Mouse (Mus musculus) heart, postnatal 25 days (tissue): ENCODE results near the gene Adprhl1. TPM values are rescaled to one million over a fixed set of nuclear protein-coding genes. Genes with fewer than 3 reads are reported as not detected.

Source experiments
- DNase-seq: peaks from one replicate; pipeline ENCODE4 v3.0.0; 2022; ENCODE audit warnings: low spot score
- intact Hi-C: fragments of 180-260 bp; cut with DNase I; formaldehyde crosslinking; loops from one replicate; pipeline ENCODE4 v1.15.1; 2025
- total RNA-seq, 2 experiments: library from RNA; stranded (reverse); gene quantifications; 2 replicates each; pipeline ENCODE4 v1.2.3; 2021

The Adprhl1 gene
- total RNA-seq, 2 experiments from 2014 or later = 515 to 520 TPM

DNA sequence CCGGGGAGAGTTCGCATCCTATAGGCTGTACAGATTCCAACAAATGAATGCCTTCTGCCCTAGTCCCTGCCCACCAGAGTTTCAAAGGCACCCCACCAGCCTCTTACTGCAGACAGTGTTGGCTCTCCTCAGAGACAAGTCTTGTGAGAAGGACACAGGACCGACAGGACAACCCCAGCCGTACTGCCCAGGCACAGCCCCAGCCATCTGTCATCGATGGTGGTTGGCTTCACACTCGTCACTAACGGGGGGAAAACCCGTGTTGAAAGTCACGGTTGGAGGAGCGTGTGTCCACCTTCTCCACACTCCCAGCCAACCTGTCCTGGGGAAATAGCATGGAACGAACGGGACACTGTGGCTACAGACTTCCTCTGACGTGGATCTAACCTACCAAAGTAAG lies 19.2 kb downstream of the Adprhl1 start:
- DNase-seq = no peak
- intact Hi-C loops = no loop called here

GRCm38 (mm10) chr8:13230471-13230870 lies 23.5 kb downstream of the Adprhl1 start:
- intact Hi-C loops = no loop called here
- DNase-seq = no peak

GRCm38 (mm10) chr8:13229802-13230201 lies 24.2 kb downstream of the Adprhl1 start:
- no peak for DNase-seq
- intact Hi-C loops = no loop called here

GRCm38 (mm10) chr8:13228923-13229610 lies 24.9 kb downstream of the Adprhl1 start:
- no peak for DNase-seq
- intact Hi-C loops = no loop called here

DNA sequence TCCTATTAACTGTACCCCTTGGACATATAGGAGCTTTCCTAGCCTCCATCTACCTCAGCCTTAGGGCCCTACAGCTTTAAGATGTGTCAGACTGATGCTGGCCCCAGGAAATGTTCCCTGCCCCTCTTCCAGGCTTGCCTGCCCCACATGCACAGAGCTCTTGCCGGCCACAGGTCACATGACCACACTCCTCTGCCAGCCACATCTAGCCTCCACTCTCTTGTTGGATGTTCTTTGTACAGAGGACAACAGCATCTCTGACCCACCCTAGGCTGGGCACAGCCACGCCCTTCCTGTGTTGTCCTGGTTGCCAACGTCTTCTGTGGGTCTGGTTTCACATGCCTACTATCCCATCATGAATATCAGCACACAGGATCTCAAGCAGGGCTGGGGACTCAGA lies 26.8 kb downstream of the Adprhl1 start:
- intact Hi-C loops = no loop called here
- DNase-seq = no peak

GRCm38 (mm10) chr8:13226288-13226687 lies 27.7 kb downstream of the Adprhl1 start:
- intact Hi-C loops = no loop called here
- no peak for DNase-seq

- intact Hi-C loops = no loop called here
- no peak for DNase-seq
Observed at GRCm38 (mm10) chr8:13224426-13224825, 29.5 kb downstream of the Adprhl1 start.

GRCm38 (mm10) chr8:13218441-13218840 lies 35.5 kb downstream of the Adprhl1 start:
- DNase-seq = no peak

DNA sequence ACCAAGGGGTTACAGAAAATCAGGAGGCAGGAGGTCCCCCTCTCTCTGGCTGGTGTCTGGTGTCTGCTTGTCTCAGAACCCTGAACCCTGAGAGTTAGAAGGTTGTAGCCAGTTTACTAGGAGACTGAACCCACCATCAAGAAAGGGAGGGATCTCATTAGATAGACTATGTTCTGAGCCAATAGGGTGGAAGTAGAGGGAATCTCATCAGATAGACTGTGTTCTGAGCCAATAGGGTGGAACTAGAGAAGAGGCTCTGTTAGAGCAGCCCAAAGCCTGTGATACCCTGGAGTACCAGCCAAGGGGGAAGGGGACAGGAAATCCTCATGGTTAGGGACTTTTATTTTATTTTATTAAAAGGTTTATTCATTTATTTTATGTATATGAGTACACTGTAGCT lies 36.0 kb downstream of the Adprhl1 start:
- intact Hi-C loops = loop anchor here (10.0 kb wide), 1 partner anchor 323 kb away; no protein-coding TSS in a partner anchor
- no peak for DNase-seq

More at GRCm38 (mm10) chr8:13218441-13218840, 35.5 kb downstream of the Adprhl1 start:
- intact Hi-C loops = loop anchor here (10.0 kb wide), 1 partner anchor 324 kb away; no protein-coding TSS in a partner anchor

DNA sequence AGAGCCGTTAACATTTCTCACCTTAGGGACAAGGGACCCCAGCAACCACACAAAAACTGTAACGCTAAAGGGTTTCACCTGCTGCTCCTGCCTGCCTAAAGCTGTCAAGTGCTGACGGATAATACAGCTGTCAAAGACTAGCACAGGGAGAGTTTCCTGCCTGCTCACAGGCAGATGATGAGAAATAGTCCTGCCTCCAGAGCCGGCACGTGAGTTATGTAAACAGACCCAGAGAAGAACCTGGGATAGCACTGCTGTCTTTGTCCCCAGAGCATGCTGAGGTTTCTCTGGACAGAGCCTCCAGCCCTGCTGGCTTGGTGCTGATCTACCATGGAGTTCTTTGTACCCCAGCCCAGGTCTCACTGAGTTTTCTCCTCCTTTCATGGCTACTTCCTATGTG lies 36.9 kb downstream of the Adprhl1 start:
- intact Hi-C loops = loop anchor here (10.0 kb wide), 1 partner anchor 322 kb away; no protein-coding TSS in a partner anchor
- no peak for DNase-seq

- DNase-seq = no peak
- intact Hi-C loops = loop anchor here (10.0 kb wide), 1 partner anchor 322 kb away; no protein-coding TSS in a partner anchor
Observed at GRCm38 (mm10) chr8:13216386-13216785, 37.6 kb downstream of the Adprhl1 start.

DNA sequence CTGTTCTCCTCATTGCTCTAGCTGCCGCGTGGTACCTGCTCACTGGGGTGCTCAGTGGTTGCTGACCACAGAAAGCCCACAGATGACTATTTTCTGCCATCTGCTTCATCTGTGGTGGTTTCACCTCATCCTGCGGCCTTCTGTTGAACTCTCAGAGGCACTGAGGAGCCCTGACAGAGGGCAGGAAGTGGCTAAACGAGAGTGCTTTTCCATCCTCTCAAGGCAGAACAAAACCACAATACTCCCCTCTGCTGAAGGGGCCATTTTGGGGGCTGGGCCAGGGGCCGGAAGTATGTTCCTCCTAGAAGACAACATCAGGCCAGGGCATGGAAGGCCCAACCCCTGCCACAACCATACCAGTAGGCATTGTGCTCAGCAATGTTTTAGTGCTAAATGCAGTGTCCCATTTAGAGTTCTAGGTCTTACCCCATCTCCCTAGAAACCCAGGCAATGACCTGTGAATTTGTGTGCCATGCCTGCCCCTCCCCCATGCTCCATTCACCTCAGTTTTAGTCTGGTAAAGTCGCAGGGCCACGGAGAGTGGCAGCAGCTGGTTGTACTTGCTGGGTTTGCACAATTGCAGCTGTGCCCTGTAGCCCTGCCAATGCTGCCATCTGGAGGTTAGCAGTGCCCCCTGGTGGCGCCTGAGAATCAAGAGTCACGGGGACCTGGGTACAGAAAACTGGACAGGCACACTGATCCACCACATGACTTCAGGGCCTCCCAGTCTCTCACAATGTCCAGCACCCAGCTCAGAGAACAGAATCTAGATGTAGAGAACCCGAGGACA lies 40.3 kb downstream of the Adprhl1 start:
- intact Hi-C loops = loop anchor here (5.0 to 10.0 kb wide), 3 partner anchors 39 to 319 kb away; partner anchors contain the start of gene Adprhl1
- peak; percentile 66 for DNase-seq

DNA sequence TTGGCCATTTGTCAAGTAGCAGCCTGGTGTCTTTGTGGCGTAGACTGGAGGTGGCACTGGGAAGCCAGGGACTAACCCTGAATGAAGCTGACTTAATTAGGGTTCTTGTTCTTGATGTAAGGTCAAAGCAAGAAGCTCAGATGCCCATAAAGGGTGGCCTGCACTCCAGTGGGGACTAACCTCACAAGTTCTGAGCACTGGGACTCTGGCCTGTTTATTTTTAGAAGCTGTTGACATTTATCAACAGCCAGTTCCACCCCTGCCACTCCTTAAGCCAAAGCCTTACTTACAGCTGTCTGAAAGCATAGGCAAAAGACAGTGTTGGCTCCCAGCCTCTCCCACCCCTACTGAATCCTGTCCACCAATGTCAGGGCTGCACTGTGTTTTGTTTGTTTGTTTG lies 44.2 kb downstream of the Adprhl1 start:
- intact Hi-C loops = loop anchor here (5.0 to 10.0 kb wide), 4 partner anchors 43 to 315 kb away; partner anchors contain the start of gene Adprhl1
- DNase-seq = no peak

DNA sequence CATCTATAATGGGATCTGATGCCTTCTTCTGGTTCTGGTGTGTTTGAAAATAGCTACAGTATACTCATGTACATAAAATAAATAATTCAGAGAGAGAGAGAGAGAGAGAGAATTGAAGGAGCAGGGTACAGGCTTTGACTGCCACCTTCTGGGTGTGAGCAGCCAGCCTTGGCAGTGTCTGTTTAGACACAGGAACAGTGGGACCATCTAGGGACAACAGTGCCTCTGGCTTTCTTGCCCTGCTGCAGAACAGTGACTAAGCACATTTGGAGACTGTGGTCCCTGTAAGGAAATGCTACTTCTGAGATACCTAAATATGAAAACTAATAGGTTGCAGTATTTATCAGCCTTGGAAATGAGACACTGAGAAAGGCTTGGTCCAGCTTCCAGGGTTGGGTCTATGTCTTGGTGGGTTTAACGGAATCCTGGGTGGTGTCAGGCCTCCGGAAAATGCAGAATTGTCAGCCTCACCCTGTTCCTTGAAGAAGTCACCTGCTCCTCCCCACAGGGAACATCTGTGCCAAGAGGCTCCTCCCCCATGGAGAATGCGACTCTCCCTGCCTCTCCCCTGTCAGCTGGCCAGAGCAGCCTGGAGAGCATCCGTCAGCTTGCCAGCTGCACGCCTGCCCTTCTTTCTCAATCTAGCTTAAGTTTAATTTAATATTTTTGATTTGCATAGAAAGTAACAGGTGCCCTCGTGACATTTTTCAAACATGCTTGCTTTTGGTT lies 45.2 kb downstream of the Adprhl1 start:
- intact Hi-C loops = loop anchor here (5.0 kb wide), 1 partner anchor 76 kb away; no protein-coding TSS in a partner anchor
- no peak for DNase-seq

DNA sequence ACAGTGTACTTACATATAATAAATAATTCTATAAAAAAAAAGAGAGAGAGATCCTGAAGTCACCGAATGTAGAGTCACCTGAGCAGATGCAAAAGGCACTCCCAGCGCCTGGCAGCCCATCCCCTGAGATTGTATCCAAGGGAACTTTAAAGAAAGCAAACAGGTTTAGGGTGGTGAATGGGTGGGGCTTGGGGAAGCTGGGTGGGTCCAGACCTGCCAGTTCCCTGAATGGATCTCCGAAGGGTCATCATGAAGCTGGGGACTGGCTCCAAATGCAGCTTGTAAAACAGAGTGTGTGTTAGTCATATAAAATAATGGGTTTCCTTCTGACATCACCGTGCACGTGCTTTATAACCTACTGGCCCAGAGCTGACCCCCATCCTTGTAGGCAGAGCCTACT lies 47.7 kb downstream of the Adprhl1 start:
- intact Hi-C loops = loop anchor here (5.0 kb wide), 1 partner anchor 74 kb away; no protein-coding TSS in a partner anchor
- no peak for DNase-seq

DNA sequence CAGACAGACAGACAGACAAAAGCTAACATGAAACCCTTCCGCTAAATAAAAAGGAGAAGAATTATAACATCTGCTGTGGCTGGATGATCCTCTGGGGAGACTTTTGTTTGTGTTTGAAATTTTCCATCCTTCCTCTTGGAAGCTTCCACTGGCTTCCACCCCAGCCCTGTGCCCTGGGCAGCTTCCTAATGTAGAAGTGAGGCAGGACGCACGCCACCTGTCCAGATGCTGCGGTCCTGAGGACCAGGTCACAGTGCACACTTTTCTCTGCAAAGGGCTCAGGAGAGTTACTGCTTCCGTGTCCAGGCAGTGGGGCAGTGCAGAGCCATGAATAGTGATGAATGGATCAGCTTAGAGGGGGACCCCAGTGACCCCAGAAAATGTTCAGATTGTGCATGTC lies 48.7 kb downstream of the Adprhl1 start:
- DNase-seq = no peak
- intact Hi-C loops = loop anchor here (5.0 kb wide), 1 partner anchor 73 kb away; no protein-coding TSS in a partner anchor

DNA sequence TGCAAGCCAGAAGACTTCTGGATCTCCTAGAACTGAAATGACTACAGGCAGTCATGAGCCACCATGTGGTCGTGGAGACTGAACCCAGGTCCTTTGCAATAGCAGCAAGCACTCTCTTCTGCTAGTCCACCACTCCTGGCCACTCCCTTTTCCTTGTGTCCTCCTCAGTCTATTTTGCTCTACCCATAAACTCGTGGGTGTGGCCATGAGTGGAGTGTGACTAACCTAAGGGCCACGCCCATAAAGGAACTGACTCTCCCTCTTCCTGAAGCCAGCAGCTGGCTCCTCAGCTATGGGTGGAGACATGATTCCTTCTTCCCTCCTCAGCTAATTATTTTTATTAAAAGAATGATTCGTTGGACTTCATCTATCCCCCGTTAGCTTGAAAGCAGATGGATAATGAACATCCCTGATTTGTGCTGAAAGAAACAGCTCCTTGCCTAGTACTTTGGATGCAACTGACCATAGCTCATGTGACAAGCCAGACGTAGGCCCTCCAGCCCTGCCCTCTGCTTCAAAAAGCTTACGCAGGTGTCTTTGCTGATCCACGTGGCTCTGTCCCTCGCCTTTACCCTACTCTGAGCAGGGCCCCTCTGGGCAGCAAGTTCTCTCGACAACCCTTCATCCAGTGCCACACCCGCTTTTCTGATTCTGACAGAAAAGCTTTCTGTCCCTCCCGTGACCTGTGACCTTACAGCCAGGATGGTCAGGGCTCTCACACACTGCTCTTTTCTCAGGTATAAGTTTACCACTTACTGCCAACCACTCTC lies 49.4 kb downstream of the Adprhl1 start:
- DNase-seq = no peak
- intact Hi-C loops = loop anchor here (5.0 kb wide), 1 partner anchor 72 kb away; no protein-coding TSS in a partner anchor

DNA sequence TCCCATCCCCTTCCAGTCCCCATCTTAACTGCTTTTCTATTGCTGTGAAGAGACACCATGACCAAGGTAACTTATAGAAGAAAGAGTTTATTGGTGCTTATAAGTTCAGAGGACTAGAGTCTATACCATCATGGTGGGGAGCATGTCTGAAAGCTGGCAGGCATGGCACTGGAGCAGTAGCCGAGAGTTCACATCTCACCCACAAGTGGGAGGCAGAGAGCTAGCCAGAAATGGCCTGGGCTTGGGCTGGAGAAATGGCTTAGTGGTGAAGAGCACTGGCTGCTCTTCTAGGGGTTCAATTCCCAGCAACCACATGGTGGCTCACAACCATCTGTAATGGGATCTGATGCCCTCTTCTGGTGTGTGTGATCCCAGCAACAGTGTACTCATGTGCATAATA lies 50.5 kb downstream of the Adprhl1 start:
- DNase-seq = no peak
- intact Hi-C loops = no loop called here

GRCm38 (mm10) chr8:13202806-13203205 lies 51.2 kb downstream of the Adprhl1 start:
- no peak for DNase-seq
- intact Hi-C loops = no loop called here
